Mouse (Mus musculus) urinary bladder, postnatal 14 days (tissue): ENCODE measurements around the gene Zbtb16.

ENCODE experiments used
- DNase-seq: peaks from one replicate; pipeline ENCODE4 v3.0.0; 2021; ENCODE audit warnings: low spot score

Gene Zbtb16

DNA sequence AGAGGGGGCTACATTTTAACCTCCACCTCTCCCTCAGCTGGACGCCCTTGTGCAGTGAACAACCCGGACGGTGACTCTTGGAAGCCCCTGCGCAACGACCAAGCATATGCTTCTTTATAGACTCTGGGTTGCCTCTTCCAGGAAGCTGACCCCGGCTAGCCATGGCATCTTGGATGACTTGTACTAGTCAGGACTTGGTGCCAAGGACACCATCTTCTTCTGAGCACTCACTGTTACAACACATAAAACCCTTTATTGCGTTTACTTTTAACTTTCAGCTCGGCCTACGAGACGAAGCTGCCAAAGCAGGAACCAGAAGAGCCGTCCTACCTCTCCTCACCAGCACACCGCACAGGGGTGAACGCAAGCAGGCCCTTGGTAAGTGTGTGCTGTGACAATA lies 165.9 kb downstream of the Zbtb16 start:
- no peak for DNase-seq

DNA sequence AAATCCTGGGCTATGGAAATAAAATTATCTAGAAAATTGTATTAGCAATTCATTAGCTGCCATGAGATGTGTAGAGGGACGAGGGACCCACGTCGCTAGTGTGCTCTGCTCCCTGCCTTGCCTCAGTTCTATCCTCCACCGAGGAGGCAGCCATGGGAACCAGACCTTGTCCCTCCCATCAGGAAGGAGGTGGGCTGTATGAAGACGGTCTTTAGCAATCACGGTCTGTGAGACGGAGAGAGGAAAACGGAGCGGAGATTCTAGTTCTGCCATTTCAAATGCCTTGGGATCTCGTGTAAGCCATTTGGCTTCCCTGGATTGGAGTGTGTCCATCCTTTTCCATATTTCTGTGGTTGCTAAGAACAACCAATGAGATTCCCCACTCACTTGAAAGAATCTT lies 166.3 kb downstream of the Zbtb16 start:
- DNase-seq: no peak

DNA sequence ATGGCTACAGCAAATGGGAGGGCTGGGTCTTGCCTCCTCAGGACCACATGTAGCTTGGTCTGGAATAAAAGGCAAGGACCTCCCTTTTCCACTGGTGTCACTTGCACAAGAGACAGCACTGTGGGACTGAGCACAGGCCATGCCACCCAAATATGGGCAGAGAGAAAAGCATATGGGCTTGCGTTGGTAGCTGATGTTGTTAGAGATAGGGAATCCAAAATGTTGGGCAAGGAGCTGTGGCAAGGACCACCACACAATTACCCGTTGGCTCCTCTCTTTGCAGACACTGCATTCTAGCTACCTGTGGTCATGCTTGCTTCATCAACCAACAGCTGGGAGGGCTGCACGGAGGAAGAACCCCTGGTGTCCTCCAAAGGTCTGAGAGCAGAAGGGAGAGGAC lies 169.3 kb downstream of the Zbtb16 start:
- no peak for DNase-seq

DNA sequence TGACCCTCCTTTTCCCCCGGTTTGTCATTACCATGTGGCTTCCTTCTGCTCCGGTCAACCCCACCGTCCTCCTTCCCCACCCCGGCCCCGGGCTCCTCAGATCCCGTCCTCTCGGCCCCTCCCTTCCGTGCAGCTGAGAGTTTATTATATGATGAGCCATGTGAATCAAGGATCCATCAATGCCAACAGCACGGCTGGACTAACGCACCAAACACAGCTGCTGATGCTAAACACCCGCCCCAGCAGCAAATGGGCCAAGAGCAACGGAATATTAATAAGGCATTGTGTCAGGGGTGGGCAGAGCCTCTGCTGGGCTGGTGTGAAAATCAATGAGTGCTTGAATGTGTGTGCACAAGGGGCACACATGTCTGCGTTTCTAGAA lies 173.0 kb downstream of the Zbtb16 start:
- DNase-seq: no peak

DNA sequence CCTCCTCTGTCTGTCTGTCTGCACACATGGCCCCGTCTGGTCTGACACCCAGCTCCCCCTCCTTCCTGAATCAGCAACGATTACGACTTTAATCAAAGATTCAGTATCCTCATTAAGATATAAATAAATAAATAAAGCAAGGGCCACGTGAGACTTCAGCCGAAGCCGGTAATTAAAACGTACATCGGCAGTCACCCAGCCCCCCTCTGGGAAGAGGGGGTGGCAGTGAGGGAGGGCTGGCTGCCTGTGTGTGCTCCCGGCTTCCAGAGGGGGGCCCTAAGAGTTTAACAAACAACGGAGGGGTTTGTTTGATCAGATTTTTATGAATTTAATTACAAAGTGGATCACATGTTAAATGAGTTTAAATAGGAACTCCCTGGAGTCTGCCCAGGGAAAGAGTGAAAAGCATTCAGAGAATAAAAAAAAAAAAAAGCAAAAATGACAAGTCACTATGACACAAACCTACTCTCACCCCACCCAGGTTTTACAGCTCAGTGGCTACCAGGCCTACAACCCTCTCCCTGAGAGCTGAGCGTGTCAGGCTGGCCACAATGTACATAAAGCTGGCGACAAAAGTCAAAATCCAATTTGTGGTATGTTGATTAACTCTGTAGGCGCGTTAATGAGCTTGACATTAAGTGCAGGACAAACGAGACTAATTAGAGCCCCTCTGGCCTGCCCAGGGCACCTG lies 173.5 kb downstream of the Zbtb16 start:
- no peak for DNase-seq

DNA sequence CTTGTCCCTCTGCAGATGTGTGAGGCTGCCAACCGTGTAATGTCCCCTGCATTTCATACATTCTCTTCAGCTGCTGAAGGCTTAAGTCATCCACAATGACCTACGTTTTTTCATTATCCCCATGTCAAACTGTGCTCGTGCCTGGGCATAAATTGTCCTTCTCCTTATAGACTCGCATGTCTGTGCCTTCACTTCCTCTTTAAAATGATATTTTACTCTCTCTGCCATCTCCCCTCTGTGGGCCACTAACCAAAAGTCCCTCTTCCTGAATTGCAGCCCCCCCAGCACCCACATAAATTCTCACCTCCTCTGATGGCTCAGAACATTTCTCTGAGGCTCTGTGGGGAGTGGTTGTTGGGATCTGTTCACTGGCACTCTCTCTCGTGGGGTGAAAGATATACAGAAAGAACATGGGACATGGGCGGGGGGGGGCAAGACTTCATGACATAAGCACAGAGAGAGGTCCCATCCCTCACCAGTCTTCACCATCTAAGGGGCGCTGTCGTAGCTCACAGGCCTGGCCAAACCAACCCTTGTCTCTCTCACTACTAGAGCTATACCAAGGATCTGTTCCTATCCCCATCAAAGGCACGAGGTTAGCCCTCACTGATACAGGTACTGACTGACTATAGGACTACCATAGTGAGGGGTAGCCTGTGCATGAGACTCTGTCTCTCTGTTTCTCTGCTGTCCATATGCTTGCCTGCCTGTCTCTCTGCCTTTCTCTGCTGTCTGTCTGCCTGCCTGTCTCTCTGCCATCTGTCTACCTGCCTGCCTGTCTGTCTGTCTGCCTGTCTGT lies 174.6 kb downstream of the Zbtb16 start:
- DNase-seq: no peak

DNA sequence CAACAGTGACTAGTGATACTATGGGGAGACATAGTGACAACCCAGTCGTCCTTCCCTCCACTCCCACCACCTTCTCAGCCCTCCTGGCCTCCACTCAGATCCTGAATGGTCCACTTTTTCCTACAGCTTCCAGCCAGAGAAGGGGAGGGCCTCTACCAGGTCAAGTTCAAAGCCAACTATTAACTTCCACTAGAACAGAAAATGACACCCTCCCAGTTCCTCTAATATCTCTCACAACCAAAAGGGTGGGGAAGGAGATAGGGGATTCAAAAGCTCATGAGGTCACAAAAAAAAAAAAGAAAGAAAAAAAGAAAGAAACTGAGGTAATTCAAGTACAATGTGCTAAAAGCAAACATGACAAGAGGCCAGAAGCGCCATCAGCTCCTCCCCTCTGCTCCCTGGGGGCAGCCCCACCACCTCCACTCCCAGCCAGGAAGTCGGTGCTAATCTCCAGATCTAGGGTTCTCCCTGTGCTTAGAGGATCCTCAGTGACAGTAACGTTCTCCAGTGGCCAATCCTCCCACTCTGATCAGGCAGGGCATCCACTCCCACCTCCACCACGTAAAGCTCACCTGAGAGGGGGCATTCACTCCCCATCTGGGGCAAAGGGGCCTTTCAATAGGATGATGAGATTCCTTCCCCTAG lies 180.4 kb downstream of the Zbtb16 start:
- DNase-seq: no peak

DNA sequence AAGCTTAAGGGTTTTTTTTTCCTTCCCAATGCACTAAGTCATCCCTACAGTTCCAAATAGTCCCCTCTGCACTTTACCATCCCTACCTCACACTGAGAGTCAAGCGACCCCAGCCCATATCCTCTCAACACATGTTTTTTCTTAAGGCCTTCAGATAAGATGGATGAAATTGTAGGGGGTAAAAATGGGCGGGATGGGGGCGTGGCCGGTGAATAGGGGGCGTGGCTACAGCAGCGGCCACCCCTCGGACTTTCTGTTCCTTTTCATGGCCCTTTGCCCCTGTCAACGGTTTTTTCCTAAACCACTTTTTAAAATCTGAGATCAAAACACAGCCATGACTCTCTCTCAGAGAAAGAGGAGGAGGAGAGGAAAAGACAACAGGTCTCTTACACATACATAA lies 181.3 kb downstream of the Zbtb16 start:
- DNase-seq: no peak

DNA sequence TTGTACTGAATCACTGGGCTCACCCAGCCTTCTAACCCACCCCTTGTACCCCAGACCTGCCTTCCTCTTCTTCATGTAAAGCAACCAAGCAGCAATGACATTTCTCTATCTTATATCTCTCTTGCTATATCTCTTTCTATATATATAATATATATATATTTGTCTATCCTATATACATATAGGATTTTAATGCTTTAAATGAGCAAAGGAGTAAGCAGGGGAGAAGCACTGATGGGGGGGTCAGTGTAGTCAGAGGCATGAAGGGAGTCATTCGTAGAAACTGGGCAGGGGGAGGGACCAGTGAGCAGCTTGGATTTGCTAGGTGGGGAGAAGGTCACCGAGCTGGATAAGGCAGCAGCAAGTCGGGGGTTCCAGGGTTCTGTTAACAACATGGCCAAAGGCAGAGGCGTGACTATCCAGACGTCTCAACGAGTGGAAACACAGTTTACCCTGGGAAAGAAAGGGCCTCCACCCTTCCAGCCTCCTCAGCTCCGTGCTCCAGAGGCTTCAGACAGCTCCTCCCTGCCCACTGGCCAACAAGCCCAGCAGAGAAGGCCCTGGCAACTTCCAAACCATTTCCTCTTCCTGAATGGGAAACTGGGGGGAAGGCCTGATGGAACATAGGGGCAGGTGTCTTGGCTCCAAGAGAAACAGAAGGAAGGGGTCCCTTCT lies 182.5 kb downstream of the Zbtb16 start:
- DNase-seq: no peak

DNA sequence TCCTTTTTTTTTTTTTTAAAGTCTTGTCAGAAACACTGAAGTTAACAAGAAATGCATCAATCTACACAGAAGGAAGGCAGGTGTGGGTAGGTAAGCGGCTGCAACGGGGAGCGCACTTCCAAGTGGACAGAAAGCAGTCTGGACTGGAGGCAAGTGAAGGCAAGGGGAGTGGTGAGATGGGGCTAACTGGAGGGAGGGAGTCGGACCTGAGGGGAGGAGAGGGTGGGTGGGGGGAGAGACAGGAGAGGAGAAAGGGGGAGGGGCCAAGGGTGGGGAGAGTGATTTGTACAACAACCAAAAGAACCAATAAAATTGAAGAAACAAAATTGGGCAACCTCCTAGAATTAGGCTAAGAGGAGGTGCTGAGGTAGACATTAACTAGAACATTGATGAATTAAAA lies 184.0 kb downstream of the Zbtb16 start:
- no peak for DNase-seq

DNA sequence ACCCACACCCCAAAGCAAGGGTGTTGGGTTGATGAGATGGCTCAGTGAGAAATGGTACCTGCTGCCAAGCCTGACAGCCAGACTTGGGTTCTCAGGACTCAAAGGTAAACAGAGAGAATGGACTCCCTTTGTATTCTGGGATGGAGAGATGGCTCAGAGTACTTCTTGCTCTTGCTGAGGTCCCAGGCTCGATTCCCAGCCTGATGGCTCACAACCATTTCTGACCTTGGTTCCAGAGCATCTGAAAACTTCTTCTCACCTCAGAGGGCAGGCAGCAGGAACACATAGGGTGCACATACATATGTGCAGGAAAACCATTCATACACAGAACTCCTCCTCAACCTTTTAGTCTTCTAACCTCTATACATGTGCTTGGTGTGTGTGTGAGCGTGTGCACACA lies 185.2 kb downstream of the Zbtb16 start:
- no peak for DNase-seq

DNA sequence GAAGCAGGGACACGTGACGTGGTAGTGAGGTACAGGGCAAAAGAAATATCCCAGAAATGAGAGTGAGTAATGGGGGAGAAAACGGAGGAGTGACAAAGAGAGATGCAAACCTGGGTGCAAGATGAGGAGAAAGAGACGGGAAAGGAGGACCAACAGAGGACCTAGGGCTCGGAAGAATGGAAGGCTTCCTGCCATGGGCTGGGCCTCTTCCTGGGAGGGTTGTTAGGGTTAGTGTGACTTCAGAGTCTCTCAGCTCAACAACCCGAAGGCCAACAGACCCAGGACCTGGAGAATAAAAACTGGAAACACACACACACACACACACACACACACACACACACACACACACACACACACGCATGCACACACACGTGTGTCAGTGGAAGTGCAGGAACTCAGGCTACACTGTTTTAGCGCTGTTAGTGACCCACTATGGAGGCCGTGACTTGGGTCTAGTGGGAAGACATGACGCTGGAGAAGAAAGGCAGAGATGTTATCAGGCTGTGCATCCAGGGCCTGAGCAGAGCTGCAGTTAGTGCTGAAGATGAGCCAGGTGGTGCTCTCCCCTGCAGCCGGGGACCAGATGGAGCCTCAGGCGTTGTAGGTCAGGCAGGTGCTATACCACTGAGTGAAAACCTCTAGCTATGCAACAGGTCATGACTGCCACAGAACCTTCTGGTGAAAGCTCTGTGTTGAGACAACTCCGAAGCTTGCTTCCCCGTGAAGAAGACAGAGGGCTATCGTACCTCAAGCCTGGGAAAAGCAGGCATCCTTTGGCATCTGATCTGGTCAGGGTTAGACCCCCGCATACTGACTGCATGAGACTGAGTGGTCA lies 186.0 kb downstream of the Zbtb16 start:
- DNase-seq: peak; percentile 6

DNA sequence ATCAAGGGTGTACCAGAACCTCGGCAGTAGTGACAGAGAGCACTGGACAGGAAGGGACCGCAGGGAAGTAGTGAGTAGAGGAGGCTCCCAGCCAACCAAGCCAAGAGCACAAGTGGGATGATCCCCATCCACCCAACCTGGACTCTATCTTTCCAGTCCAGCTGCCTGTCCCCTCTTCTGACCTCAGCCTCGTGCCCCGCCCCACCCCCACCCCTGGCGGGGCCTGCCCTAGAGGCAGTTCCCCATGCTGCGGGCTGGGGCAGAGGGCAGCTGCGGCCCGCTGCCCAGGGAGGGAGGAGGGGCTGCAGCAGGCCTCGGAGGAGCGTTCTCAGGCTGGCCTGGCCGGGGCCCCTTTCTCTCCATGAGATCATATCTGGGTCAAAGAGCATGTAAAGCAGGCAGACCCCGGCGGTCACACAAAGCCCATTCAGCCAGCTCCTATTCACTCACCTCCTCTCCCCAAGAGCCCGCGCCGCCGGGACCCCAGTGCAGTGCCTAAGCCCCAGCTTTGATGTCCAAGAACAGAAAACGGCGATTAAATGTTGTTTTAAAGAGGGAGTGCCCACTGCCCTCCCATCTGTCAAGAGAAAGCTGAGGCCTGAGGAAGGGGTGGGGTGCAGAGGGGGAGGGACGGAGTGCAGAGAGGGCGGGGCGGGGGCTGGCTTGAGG lies 186.8 kb downstream of the Zbtb16 start:
- DNase-seq: peak; percentile 47

DNA sequence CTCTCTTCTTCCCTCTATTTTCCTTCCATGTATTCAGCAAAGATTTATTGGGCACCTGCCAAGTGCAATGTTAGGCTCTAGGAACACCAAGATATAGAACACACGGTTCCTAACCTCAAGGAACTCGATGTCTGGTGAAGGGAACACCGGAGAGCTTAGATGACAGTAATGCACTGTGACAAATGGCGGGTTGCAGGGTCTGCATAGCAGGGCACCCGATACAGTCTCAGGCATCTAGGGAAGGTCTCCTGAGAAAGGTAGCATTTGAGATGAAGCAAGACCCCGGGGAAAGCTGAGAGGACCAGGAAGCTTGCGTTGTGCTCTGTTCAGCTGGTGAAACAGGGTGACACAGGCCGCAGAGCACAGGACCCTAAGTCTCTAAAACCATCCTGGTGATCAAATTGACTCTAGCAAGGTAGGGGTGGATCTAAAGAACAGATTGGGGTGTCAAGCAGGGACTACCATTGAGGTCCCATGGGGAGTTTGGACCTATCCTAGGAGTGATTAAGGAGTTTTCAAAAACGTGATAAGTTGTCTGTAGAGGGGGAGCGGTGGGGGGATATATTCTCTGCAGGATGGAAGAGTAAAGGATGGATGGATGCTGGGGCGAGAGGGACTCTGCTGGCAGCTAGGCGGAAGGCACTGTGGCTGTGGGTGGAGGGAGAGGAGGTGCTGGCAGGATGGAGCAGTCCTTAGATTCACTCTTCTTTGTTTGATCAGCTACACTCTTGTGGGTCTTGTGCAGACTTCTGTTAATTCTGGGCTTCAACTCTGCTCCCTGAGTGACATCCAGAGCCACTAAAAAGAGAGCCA lies 187.5 kb downstream of the Zbtb16 start:
- no peak for DNase-seq

DNA sequence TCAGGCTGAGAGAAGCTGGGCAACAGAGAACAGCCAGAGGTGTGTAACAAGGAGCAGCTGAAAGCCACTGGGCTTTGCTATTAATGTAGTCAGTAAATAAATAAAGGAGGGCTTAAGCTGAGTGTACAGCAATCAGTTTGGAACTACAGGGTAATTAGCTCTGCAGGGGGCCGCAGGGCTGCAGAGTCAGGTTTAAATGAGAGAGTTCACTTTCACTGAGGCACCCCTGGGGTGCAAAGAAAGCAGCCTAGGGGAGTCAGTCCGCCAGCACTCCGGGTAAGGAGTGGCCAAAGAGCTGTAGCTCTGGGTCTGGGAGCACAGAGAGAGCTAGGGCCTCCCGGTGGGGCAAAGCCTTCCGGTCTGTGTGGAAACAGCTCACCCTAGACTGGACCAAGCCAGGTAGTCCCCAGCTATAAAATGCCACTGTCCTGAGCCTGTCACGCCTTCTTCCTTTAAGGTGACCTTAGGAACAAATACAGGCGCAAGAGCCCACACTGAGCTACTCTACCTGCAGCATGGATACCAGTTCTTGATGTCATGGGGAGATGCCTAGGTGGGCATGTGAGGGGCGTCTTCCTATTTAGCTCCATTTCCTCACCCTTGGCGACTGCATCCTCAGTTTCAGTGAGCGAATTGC lies 188.3 kb downstream of the Zbtb16 start:
- DNase-seq: no peak

DNA sequence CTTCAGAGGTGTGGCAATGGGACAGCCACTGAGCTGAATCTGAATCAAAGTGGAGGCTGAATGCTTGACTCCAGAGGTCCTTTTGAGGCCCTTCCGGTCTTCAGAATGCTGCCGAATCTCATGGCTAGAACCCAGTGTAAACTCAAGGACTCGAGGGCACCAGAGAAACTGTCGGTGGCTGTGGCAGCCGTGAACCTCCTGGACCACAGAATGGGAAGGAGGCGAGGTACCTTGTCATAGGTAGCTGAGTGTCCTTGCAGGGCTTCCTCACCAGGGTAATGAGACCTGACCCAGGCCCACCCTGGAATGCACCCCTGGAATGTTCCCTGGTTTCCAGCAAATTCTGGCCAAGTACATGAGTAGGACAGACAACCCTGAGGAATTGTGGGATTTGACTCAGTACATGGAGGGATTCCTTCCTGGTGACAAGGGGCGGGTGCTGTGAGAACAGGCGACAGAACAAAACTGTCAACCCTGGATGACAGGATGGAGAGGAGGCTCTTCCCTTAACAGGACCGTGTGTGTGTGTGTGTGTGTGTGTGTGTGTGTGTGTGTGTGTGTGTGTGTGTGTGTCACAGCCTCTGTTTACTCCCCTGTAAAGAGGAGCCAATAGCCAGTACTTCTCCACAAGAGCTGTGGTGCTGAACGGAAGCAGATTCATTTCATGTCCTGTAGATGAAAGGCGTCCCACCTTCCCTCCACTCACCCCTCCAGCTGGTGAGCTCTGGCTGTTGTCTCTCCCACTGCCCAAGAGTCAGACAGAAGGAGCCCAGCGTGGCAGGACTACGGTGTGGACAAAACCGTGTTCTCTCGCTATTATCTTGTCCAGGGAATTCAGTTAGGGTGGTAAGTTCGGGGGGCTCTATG lies 189.0 kb downstream of the Zbtb16 start:
- no peak for DNase-seq

DNA sequence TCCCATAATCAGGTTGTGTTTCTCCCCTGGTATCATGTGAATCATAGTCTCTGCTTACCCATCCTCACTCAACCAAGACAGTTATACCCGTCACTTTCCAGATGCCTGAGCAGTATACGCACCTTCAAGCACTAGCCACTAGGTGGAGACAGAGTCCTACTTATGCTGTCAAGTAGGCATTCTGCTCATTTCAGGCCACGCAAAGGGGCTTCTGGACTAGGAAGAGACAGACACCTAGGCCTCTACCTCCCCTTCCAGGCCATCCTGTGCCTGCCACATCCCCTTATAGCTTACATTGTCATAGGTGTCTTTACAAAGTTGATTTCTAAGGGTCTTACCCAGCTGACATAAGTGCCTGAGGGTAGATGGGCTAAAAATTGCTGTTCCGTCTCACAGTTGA lies 189.8 kb downstream of the Zbtb16 start:
- peak; percentile 73 for DNase-seq

DNA sequence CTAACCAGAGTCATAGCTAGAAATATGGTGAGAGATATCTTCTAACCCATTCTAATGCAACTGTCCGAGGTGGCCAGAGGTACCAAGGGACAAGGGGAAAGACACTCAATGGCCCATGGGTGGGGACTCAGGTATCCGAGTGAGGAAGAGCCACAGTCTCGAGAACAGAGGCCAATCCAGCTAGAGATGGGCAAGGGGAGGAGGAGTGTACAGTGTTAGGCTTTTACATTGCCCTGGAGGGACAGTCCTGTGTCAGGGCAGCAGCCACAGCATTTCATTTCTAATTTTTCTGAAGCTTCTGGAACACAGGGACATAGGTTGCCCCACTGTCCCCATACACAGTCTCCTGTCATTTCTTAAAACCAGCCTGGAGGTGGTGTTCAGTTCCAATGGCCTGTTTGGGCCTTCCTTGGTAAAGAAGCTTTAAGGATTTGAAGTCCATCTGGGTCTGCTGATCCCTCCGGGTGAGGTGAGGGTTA lies 190.3 kb downstream of the Zbtb16 start:
- DNase-seq: no peak
